Mouse (Mus musculus): ENCODE results near the gene Fscb. TPM values are rescaled to one million over a fixed set of nuclear protein-coding genes. Genes with fewer than 3 reads are reported as not detected.

Gene Fscb
- polyA plus RNA-seq (2016; fragmentation: Nextera tagmentation; extraction: Ambion mirVana) = not detected in 2 replicates

GRCm38 (mm10) chr12:64474590-64474989, at the start of gene Fscb:
Fscb (minus strand) TSS chr12:64474690.
- DNase-seq (ENCODE audit: low spot score) = no peak
- no peaks in the 10 kb centered on the region for H3K4me1 ChIP-seq
- H3K27ac ChIP-seq (replicated peaks) = no peak within 1 kb of the TSS
- no peaks in the 10 kb centered on the region for H3K27me3 ChIP-seq (ENCODE audit: low read depth, poor library complexity, severe bottlenecking)
- no peaks in the 10 kb centered on the region for H3K36me3 ChIP-seq
- 76% methylated on average over 1 of the region's 1 CpGs for WGBS
- H3K9me3 ChIP-seq (replicated peaks) = 0 out of 2 replicates have a peak, but pooled peaks cover 3% of the 10 kb centered on the region
- no peak within 1 kb of the TSS for H3K4me3 ChIP-seq

GRCm38 (mm10) chr12:64516775-64517174, 42.3 kb upstream of the Fscb start:
- H3K4me3 ChIP-seq = no peak overlapping the region
- no peak overlapping the region for H3K27ac ChIP-seq (replicated peaks)
- DNase-seq (ENCODE audit: low spot score) = no peak
- H3K9me3 ChIP-seq (replicated peaks) = no peaks in the 10 kb centered on the region
- 72% methylated on average over 2 of the region's 2 CpGs for WGBS
- peaks cover 8% of the 10 kb centered on the region for H3K4me1 ChIP-seq
- H3K36me3 ChIP-seq = no peaks in the 10 kb centered on the region
- no peaks in the 10 kb centered on the region for H3K27me3 ChIP-seq (ENCODE audit: low read depth, poor library complexity, severe bottlenecking)

- Histone ChIP-seq H3K27me3 (ENCODE audit: low read depth, poor library complexity, severe bottlenecking) (no peaks in the 10 kb centered on the region), H3K27ac (replicated peaks) (no peak overlapping the region), H3K9me3 (replicated peaks) (no peaks in the 10 kb centered on the region), H3K4me3 (no peak overlapping the region), H3K4me1 (no peaks in the 10 kb centered on the region), H3K36me3 (no peaks in the 10 kb centered on the region)
- no peak for DNase-seq (ENCODE audit: low spot score)
- WGBS = 85% methylated on average over 1 of the region's 1 CpGs
These were observed 38.9 kb upstream of the Fscb start for GRCm38 (mm10) chr12:64513439-64513838.

GRCm38 (mm10) chr12:64497706-64498105, 23.2 kb upstream of the Fscb start:
- H3K27me3 ChIP-seq (ENCODE audit: low read depth, poor library complexity, severe bottlenecking) = no peaks in the 10 kb centered on the region
- H3K4me1 ChIP-seq = no peaks in the 10 kb centered on the region
- 85% methylated on average over 5 of the region's 5 CpGs for WGBS
- no peak overlapping the region for H3K27ac ChIP-seq (replicated peaks)
- no peak for DNase-seq (ENCODE audit: low spot score)
- no peaks in the 10 kb centered on the region for H3K9me3 ChIP-seq (replicated peaks)
- H3K4me3 ChIP-seq = no peak overlapping the region
- no peaks in the 10 kb centered on the region for H3K36me3 ChIP-seq

- Histone ChIP-seq H3K4me1 (no peaks in the 10 kb centered on the region), H3K9me3 (replicated peaks) (0 out of 2 replicates have a peak, but pooled peaks cover 3% of the 10 kb centered on the region), H3K36me3 (no peaks in the 10 kb centered on the region), H3K27me3 (ENCODE audit: low read depth, poor library complexity, severe bottlenecking) (no peaks in the 10 kb centered on the region), H3K4me3 (no peak overlapping the region), H3K27ac (replicated peaks) (no peak overlapping the region)
- DNase-seq (ENCODE audit: low spot score) = no peak
- 77% methylated on average over 1 of the region's 1 CpGs for WGBS
These were observed 875 bp downstream of the Fscb start for GRCm38 (mm10) chr12:64473615-64474014.

- Histone ChIP-seq H3K9me3 (replicated peaks) (0 out of 2 replicates have a peak, but pooled peaks cover 3% of the 10 kb centered on the region), H3K4me1 (no peaks in the 10 kb centered on the region), H3K27ac (replicated peaks) (no peak overlapping the region), H3K27me3 (ENCODE audit: low read depth, poor library complexity, severe bottlenecking) (no peaks in the 10 kb centered on the region), H3K36me3 (no peaks in the 10 kb centered on the region), H3K4me3 (no peak overlapping the region)
- WGBS = 93% methylated on average over 1 of the region's 1 CpGs
- DNase-seq (ENCODE audit: low spot score) = no peak
These were observed 1.4 kb downstream of the Fscb start for GRCm38 (mm10) chr12:64473136-64473535.

GRCm38 (mm10) chr12:64455228-64455627, 19.3 kb downstream of the Fscb start:
- Histone ChIP-seq H3K36me3 (no peaks in the 10 kb centered on the region), H3K27me3 (ENCODE audit: low read depth, poor library complexity, severe bottlenecking) (no peaks in the 10 kb centered on the region), H3K4me3 (no peak overlapping the region), H3K9me3 (replicated peaks) (no peaks in the 10 kb centered on the region), H3K27ac (replicated peaks) (no peak overlapping the region), H3K4me1 (no peaks in the 10 kb centered on the region)
- DNase-seq (ENCODE audit: low spot score) = no peak

GRCm38 (mm10) chr12:64449911-64450310, 24.6 kb downstream of the Fscb start:
- Histone ChIP-seq H3K9me3 (replicated peaks) (no peaks in the 10 kb centered on the region), H3K36me3 (no peaks in the 10 kb centered on the region), H3K27me3 (ENCODE audit: low read depth, poor library complexity, severe bottlenecking) (no peaks in the 10 kb centered on the region), H3K4me1 (no peaks in the 10 kb centered on the region), H3K4me3 (no peak overlapping the region), H3K27ac (replicated peaks) (no peak overlapping the region)
- DNase-seq (ENCODE audit: low spot score) = no peak
- WGBS = 86% methylated on average over 9 of the region's 9 CpGs

- no peak for DNase-seq (ENCODE audit: low spot score)
- no peaks in the 10 kb centered on the region for H3K4me1 ChIP-seq
- no peaks in the 10 kb centered on the region for H3K27me3 ChIP-seq (ENCODE audit: low read depth, poor library complexity, severe bottlenecking)
- no peak overlapping the region for H3K4me3 ChIP-seq
- no peak overlapping the region for H3K27ac ChIP-seq (replicated peaks)
- no peaks in the 10 kb centered on the region for H3K36me3 ChIP-seq
- no peaks in the 10 kb centered on the region for H3K9me3 ChIP-seq (replicated peaks)
- 71% methylated on average over 2 of the region's 2 CpGs for WGBS
These were observed 37.8 kb downstream of the Fscb start for GRCm38 (mm10) chr12:64436675-64437074.
